Mouse (Mus musculus) small intestine, adult 2 months (tissue): ENCODE data around the gene Tarsl2.

Source experiments
- CTCF ChIP-seq: fragments of 200-500 bp; IDR thresholded peaks from 2 replicates; pipeline ENCODE4 v1.5.1; 2012; ENCODE audit warnings: low read depth, mild to moderate bottlenecking, control low read depth, inconsistent platforms, low read length, moderate library complexity, mixed read lengths; ENCODE audit not compliant: insufficient replicate concordance, insufficient read length; ENCODE audit errors: extremely low read depth
- POLR2A ChIP-seq: fragments of 200-500 bp; IDR thresholded peaks from 2 replicates; pipeline ENCODE4 v1.6.1; 2012; ENCODE audit warnings: low read depth, mild to moderate bottlenecking, control low read depth, inconsistent platforms, low read length, moderate library complexity

GRCm38 (mm10) chr7:65686664-65687063 is 42.0 kb downstream of the Tarsl2 start:
- TF ChIP-seq CTCF (no peak), POLR2A (no peak)
